Mouse (Mus musculus) cerebellum, postnatal 10 days (tissue): Measurements from ENCODE around the gene Rpia.

ENCODE experiments used
- DNase-seq, 2 experiments: peaks; one replicate each; pipeline ENCODE4 v3.0.0; 2021; ENCODE audit warnings: mixed read lengths in 2 of 2

Gene Rpia

DNA sequence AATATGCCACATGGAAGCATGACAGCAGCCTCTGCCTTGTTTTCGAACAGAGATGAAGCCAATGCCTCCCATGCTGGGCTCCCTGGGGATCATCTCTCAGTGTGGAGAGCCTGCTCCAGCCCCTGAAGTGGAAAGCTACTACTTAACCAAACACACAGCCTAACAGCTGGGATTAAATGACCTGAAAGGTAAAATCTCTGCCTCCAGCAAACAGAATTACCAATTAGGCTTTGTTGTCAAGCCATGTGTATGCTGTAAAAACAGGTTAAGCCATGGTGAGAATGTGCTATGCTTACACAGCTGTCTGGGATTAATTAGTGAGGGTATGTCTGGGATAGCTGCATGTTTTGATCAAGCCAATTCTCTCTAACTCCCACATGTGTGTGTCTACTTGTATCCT, 42.3 kb downstream of the Rpia start:
- DNase-seq: no peak

DNA sequence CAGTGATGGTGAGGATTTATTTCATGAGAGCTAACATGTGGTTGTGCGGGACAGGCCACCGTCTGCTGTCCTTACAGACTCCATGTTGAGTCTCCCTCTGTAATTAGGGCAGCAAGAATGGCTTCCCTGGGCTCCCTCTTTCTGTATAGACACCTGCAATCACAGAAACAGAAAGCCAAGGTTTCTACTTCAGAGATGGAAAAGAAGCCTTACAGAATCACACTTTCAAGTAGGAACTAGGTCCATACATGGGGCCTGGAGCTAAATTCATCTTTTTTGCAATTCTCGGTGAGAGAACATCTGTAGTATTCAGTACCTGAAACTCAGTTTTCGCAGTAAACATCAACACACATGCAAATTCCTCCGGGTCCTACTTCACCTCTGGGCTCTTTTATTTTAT, 44.3 kb downstream of the Rpia start:
- no peak for DNase-seq

DNA sequence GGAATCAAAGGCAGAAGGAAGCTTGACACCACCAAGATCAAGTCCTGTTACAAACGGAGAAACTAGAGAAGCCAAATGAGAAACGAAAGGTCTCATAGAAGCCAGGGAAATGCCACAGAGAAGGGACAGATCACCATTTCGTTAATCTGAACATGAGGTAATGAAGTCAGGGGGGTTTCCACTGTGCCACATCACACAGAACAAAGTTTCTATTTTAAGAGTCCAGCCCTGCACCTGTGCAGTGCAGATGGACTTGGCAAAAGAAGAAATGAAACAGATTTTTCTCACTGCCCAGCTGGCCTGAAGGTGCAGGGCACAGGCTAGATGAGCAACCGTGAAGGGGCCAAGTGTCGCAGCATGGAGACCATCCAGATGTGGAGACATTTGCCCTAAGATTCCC, 48.1 kb downstream of the Rpia start:
- no peak for DNase-seq

DNA sequence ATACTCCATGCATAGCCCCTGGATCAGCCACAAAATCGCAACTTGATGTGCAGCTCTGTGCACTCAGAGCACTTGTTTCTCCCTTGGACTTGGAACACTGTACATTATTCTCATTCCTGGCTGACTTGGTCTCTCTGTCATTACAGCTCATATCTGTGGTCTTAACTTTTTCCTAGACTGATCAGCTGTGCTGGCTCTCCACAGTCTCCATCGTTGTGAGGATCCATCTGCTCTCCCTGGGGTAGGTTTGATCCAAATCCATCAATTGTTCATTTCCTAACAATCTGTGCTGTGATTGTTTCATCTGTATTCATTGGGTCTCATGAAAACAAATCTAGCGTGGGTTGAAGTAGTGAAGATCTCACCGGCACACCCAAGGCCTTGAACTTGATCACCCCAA, 49.2 kb downstream of the Rpia start:
- DNase-seq: no peak

DNA sequence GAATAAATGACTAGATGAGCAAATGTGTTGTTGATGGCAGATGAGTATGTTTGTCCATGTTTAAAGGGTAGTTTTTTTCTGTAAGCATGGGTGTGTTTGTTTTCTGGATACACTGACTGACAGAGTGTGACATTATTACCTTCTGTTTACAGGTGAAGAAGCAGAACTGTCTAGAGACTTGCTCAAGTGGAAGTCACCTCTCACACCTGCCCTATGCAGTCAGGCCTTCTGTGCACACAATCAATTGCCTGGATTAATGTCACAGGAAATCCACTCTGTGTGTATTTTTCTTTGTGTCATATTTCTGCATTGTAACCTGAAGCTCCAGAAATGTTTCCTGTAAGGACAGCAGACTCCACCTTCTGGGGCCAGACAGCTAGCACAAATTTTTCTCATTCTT, 51.5 kb downstream of the Rpia start:
- no peak for DNase-seq

DNA sequence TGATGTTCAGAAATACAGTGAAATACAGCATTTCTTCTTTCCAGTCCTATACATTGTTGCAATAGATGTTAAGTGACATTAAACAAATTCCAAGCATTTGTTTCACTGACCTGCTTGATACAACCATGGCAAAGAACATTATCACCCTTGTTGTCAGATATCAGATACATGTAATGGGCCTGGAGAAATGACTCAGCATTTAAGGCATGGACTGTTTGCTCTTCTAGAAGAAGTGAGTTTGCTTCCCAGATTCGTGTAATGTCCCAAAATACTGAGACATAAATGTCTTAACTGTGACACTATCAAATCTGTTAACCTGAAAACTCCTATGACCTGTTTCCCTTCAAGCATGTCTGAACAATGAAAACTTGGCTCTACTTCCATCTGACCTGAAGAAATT, 52.6 kb downstream of the Rpia start:
- DNase-seq: no peak

DNA sequence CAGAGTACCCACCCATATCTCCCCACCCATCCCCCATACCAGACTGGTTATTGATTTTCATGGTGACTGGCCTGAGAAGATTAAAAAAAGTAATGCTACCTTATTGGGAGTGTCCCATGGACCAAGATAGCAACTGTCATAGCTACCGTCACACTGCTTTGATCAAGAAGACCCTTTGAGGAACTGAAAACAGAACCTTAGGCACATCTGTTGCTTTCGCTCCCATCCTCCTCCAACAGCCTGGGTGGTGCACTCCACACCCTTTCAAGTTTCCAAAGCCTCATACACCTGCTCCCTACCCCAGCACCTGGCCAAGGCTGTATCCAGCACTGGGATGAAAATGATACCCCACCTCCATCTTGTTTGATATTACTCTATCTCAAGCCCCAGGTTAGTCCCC, 56.5 kb downstream of the Rpia start:
- DNase-seq: no peak

DNA sequence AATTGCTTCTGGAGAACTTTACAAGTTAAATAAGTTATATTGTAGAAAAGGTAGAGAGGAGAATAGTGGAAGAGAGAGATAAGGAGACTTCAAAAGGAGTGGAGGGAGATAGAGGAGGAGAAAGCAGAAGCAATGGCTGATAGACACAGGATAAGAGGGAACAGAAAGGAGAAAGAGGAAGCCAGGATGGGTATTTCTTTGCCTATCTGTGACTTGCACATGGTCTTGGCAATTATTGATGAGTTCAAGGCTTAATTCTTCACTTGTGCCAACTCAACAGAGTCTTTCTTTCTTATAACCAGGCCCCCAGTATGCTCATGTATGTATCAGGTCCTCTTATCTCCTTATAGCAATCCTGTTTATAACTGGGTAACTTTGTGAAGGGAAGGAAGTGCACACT, 61.2 kb downstream of the Rpia start:
- DNase-seq: no peak

DNA sequence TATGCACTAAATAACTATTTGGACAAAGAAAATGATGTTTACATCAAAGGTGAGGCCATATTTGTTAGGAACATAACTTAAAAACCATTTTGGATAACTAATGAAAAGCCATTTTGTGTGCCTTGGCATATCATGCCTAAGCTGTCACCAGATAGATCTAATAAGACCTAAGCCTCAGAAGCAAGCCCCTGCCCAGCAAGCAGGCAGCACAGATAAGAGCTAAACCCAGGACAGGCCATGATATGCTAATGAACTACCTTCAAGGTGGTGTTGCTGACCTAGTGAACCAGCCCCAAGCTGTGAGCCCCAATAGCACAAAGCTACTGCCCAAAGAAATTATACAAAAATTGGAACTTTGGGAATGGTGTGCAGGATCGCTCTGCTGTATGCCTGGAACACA, 62.9 kb downstream of the Rpia start:
- DNase-seq: no peak

DNA sequence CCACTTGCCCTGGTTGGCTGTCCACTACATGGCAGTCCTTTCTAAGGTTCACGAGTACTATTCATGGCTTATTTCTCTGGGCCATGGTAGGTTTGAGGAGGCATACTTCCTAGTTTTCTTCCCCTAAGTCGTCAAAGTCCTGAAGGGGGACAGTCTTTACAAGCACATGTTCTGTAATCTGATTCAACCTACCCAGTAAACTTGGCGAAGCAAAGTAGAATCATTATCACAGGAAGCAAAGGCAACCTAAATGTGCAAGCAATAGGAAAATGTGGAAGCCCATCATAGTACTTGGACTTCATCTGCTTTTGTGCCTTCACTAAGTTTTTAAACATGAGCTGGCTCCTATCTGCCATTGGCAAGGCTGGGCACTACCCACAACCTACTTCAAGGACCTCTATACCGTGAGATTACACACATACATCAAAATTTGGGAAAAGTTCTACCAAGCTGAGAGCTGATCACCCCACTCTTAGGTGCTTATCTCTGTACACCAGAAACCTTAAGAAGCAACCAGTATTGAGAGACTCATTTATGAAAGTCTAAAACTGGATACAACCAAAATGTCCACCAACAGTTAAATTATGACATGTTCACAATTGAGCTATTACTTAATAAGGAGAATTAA, 64.8 kb downstream of the Rpia start:
- no peak for DNase-seq

DNA sequence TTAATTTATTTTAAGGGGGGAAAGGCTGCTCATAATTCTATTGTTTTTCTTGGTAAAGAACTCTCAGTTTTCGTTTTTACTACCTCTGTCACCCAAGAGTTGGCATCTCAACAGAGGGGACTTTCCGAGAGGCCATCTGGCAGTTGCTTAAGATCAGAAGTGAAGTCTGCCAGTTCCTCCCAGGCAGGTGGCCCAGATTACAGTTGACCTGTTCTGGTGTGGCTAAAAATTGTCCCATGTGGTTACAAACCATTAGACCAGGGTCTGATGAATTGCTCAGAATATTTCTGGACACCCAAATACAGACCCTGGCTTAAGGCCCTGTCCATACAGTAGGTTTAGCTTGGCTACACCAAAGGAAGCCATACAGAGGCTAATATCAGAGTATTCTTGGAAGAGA, 66.4 kb downstream of the Rpia start:
- DNase-seq: peak; percentile 76 to 77

DNA sequence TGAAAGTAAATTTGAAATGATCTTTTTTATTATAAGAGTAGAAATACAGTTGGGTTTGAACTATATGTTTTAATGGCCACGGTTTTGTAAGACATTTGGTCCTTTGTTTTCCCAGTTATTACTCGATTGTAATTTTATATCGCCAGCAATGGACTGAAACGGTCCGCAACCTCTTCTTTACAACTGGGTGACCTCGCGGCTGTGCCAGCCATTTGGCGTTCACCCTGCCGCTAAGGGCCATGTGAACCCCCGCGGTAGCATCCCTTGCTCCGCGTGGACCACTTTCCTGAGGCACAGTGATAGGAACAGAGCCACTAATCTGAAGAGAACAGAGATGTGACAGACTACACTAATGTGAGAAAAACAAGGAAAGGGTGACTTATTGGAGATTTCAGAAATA, 67.3 kb downstream of the Rpia start:
- peak in 1 of 2 experiments; percentile 6 for DNase-seq

DNA sequence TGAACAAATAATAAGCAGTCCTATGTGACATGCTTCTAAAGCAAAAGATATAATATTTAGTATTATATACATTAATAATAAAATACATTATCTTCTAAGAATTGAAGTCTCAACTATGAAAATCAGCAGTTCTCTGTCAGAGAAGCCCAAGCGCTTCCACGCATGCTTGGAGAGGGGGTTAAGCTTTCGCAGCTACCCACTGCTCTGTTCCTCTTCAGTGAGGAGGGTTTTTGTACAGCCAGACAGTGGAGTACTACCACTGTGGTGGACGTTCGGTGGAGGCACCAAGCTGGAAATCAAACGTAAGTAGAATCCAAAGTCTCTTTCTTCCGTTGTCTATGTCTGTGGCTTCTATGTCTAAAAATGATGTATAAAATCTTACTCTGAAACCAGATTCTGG, 69.7 kb downstream of the Rpia start:
- no peak for DNase-seq

DNA sequence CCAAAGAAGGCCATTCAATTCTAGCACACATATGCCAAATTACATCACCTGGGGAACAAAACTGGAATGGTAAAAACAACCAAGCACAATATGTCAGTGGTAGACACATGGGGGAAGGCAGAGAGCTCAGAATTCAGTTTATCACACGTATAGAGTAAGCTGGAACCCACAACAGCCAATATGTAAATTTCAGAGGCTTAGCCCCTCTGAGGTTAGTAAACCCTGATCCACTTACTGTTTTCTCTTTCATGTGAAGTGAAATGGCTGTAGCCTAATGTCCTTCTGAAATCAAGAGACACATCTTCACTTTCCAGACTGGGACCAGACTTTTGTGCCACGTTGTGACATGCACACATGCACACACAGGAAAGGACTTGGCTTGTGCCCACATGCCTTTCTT, 73.3 kb downstream of the Rpia start:
- no peak for DNase-seq

DNA sequence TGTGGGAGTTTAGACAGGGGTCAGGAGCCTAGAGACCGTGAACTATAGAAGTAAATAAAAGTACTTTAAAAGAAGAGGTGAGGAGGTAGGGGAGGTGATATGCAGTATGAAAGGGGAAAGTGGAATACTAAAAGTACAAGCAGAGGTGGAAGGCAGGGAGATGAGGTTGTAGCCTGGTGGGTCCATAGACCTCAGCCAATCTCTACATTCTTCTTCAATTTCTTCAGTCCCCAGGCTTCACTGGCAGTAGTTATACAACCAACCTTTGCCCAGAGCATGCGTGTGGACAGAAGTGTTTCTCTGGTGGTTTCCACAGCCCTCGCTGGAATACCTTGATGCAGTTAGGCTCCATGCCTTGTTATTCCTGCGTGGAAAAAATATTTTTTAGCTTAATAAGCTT, 73.9 kb downstream of the Rpia start:
- DNase-seq: no peak

DNA sequence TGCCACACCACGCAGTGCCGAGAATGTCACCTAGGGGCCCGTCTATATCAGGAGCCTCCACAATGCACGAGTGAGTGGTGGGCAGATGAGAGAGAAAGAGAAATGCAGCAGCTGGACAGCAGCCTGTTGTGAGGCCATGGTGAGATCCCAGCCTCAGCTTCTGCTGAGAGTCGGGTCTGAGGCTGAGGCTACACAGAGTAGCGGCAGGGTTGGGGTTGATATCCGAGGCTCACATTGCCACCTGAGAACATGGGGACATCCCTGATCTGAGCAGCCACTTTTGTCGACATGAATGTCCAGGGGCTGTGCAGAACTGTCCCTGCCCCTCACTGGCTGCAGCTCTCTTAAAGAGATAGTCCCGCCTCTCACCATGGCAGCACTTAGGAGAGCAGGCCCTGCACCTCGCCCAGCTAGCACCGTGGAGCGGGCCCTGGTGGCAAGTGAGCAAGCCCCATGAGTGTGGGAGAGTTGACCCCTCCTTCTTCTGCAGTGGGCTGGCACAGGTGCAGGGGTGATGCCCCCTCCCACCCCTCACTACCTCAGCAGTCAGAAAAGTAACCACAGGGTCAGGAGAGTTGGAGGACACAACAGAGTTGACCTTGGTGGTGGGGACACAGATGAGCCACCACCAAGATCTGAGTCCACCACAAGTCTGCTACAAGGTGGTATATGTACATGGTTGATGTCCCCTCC, 75.2 kb downstream of the Rpia start:
- no peak for DNase-seq
